Mouse (Mus musculus): ENCODE data around the gene Bhlha9.
"Not testable (repeated sequence)": the region's sequence is repeated elsewhere in the genome, so short reads cannot be mapped to it uniquely, and the experiment has no call there.

Bhlha9 gene

DNA sequence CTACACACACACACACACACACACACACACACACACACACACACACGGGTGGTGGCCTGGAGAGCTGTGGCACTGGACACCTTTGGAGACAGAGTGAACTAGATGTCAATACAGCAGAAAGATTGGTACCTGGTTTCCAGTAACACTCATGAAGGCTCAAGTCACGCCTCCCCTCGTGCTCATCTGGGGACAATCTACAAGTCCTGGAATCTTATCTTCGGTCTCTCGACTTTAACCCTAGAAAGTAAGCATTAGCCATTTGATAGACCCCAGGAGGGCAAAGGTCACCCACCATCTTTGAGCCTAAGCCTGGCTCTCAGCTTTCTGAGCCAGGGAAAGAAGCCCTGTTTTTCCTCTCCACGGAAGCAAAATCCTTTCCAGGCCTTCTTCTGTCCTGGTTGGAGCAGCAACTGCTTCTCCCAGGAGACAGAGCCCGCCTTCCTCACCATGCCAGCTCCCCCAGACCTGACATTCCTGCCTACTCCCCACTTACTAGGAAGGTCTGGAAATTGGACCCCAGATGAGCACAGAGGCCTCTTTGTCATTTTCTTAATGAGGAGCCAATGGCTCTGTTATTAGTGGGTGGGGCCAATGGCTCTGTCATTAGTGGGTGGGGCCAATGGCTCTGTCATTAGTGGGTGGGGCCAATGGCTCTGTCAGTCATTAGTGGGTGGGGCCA, 10.3 kb upstream of the Bhlha9 start:
- no peak for ATAC-seq (ENCODE audit: low TSS enrichment)

- peak; percentile 79 for ATAC-seq (ENCODE audit: low TSS enrichment)
Measured at GRCm38 (mm10) chr11:76666002-76666649, 6.1 kb upstream of the Bhlha9 start.

DNA sequence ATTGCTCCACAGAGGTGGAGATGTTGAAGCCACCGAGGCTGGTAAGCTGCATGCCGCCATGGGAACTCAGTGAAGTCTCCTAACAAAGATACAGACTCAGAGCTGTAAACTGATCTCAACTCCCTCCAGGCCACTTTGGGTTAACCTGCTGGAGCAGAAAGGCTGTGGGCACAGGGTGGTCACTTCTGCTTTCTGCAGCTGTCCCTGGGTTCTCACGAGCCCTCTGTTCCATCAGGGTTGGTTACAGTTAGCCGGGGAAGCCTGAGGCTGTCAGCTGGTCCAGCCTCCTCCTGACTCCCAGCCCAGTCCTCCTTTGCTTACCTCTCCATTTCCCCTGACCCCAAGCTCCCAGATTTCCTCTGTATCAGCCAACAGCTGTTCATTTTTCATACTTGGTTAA, 4.5 kb upstream of the Bhlha9 start:
- no peak for ATAC-seq (ENCODE audit: low TSS enrichment)

DNA sequence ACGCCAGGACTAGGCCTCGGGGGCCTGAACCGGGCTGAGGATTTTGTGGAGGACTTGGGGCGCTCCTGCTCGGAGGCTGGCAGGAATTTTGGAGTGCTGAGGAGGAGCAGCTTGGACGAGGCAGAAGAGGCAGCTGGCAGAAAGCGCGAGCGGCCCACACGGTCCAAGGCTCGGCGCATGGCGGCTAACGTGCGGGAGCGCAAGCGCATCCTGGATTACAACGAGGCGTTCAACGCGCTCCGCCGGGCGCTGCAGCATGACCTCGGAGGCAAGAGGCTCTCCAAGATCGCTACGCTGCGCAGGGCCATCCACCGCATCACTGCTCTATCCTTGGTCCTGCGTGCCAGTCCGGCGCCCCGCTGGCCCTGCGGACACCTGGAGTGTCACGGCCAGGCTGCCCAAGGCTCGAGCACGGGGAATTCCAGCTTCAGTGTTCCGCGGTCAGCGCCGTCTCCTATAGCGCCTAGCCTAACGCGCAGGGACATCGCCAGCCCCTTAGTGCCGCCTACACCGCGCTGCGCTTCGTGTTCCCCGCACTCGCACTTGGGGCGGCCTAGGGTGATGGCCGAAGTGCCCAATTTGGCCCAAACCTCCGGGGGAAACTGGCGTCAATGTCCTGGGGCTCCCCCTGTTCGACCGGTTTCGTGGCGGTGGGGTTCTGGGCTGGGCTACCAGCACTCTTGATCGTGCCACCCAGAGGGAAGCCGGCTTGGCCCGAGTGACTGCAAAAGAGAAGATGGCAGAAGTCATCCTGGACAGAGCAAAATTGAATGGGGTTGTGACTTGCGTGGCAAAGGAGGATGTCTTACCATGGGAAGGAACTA, 503 bp downstream of the Bhlha9 start:
- peak; percentile 77 for ATAC-seq (ENCODE audit: low TSS enrichment)

GRCm38 (mm10) chr11:76674199-76674598, 1.9 kb downstream of the Bhlha9 start:
- ATAC-seq (ENCODE audit: low TSS enrichment) = no peak

- no peak for ATAC-seq (ENCODE audit: low TSS enrichment)
Measured at GRCm38 (mm10) chr11:76674704-76675103, 2.4 kb downstream of the Bhlha9 start.

GRCm38 (mm10) chr11:76679508-76679907, 7.2 kb downstream of the Bhlha9 start, which contains the start of gene Trarg1:
Gene Trarg1, plus strand, starts transcription at chr11:76679808.
- not testable (repeated sequence) for ATAC-seq (ENCODE audit: low TSS enrichment)

- no peak for ATAC-seq (ENCODE audit: low TSS enrichment)
Measured at GRCm38 (mm10) chr11:76685604-76686003, 13.3 kb downstream of the Bhlha9 start.

- ATAC-seq (ENCODE audit: low TSS enrichment) = no peak
Measured at GRCm38 (mm10) chr11:76692096-76692495, 19.8 kb downstream of the Bhlha9 start.

GRCm38 (mm10) chr11:76695810-76696209, 23.5 kb downstream of the Bhlha9 start:
- ATAC-seq (ENCODE audit: low TSS enrichment) = peak; percentile 84

DNA sequence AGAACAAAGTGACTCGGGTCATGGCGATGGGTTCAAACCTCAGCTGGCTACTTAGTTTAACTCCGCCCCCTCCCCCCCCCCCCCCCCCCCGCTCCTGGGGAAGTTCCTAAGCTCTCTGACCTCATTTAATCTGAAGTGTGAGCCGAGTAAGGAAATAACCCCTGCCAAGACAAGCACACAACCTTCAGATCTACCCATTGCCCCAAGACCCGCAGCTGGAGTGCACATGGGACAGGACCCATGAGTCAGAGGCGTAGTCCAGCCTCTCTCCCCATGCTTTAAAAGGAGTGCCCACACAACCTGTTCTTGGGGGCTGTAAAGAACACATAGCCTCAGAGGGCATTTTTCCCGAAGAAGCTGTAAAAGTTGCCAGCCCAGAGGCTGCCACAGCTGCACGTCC, 27.4 kb downstream of the Bhlha9 start:
- no peak for ATAC-seq (ENCODE audit: low TSS enrichment)

DNA sequence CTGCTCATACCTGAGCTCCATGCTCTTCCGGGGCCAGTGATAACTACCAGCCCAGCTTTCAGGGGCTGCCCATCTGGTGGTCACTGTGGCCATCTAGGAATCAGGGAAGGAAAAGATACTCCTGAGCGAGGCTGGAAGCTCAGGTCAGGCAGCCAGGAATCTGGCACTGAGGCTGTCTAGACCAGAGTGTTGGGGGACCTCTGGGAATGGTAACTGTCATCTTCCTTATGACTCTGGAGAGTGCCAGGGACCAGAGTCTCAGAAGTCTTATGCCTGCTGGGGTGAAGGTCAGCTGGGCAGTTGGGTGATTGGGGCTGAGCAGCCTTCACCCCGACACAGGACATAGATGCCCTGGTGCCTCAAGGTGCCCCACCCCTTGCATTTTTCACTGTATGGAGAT, 35.4 kb downstream of the Bhlha9 start:
- no peak for ATAC-seq (ENCODE audit: low TSS enrichment)

GRCm38 (mm10) chr11:76708066-76708465, 35.8 kb downstream of the Bhlha9 start:
- no peak for ATAC-seq (ENCODE audit: low TSS enrichment)

- ATAC-seq (ENCODE audit: low TSS enrichment) = no peak
Measured at GRCm38 (mm10) chr11:76708881-76709280, 36.6 kb downstream of the Bhlha9 start.

GRCm38 (mm10) chr11:76709625-76710452, 37.6 kb downstream of the Bhlha9 start:
- ATAC-seq (ENCODE audit: low TSS enrichment) = no peak

DNA sequence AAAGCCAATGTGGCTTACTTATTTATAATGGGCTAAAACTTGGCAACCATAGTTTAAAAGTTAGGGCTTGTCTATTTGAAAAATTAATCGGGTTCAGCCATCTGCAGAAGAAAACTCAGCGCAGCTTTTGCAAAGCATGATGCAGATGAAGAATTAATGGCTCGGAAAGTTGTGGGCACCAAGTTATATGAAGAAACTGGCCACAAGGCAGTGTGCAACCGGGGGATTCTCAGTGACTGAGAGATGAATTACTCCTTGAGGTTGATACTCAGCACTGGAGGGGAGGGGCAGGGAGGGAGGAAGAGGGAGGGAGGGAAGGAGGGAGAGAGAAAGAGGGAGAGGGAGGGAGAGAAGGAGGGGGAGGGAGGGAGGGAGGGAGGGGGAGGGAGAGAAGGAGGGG, 44.7 kb downstream of the Bhlha9 start:
- no peak for ATAC-seq (ENCODE audit: low TSS enrichment)
